Mouse (Mus musculus): ENCODE results near the gene Ncbp1.

Ncbp1 gene

DNA sequence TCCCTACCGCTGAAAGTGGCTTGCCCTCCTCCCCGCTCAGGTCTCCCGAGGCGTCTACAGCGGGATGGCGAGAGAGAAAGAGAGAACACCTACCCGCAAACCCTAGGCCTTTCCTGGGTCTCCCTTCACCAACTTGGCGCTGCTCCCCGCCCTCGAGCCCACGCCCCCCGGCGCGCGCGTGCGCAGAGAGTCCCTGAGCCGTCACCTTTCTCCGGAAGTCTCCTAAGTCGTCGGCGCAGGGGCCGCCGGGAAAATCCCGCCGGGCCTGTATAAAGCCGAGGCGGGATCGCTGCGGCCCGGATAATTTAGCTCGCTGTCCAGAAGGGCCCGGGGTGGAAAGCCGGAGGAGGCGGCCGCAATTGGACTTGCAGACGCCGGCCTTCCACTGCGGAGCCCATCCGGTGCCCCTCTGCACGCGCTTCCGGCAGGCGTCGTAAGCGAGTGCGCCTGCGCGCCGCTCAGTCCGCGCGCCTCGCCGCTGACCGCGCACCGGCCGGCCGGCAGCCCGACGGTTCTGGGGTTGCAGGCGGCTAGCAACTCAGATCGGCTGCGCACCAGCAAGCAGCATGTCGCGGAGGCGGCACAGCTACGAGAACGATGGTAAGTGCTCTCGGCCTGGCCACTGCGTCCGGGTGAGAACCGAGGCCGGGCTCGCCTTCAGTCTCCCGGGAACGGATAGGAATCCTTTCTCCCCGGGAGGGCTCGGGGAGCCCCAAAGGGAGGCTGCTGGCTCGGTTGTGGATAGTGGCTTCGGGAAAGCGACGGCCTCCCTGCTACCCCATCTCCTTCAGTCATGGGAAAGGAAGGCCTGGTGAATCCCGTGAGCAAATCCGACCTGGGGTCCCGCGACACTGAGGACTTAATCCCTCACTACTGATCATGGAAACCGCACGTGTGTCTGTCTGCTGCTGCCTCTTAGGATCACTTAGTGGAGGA lies at the start of gene Ncbp1, which contains the start of gene Tstd2:
Gene Ncbp1 (plus strand): TSS at position 327 of the 936 bp plus-strand sequence.
Gene Tstd2 (minus strand): TSS at position 408 of the 936 bp plus-strand sequence.
- peak; percentile 87 for DNase-seq (ENCODE audit: low spot score)

DNA sequence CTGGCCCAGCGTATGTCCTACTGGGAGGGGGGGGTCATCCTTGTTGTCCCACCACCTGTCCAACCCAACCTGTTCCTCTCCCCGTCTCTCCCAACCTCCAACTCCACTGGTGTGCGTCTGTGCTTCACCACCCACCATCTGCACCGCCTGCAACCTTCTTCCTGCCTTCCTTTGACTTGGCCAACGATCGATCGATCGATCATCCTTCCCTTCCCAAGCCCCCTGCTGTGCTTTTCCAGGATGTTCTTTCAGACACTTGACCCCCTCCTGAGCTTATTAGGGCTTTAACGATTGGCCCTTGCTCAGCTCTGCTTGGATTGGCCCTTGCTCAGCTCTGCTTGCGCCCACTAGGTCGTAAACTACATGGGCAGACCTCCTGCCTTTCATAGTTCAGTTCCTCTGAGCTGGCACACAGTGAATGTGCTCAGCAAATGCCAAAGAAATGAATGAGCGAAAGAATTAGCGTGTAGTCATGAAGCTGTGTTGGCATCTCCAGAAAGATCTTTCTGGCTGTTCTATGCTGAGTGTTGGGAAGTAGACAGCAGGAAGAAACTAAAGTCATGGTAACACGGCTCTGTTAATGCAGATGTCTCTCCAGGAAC lies 48.8 kb upstream of the Ncbp1 start:
- DNase-seq (ENCODE audit: low spot score), result no peak

- DNase-seq (ENCODE audit: low spot score), result no peak
These were observed 45.9 kb upstream of the Ncbp1 start for GRCm38 (mm10) chr4:46092429-46093076.

DNA sequence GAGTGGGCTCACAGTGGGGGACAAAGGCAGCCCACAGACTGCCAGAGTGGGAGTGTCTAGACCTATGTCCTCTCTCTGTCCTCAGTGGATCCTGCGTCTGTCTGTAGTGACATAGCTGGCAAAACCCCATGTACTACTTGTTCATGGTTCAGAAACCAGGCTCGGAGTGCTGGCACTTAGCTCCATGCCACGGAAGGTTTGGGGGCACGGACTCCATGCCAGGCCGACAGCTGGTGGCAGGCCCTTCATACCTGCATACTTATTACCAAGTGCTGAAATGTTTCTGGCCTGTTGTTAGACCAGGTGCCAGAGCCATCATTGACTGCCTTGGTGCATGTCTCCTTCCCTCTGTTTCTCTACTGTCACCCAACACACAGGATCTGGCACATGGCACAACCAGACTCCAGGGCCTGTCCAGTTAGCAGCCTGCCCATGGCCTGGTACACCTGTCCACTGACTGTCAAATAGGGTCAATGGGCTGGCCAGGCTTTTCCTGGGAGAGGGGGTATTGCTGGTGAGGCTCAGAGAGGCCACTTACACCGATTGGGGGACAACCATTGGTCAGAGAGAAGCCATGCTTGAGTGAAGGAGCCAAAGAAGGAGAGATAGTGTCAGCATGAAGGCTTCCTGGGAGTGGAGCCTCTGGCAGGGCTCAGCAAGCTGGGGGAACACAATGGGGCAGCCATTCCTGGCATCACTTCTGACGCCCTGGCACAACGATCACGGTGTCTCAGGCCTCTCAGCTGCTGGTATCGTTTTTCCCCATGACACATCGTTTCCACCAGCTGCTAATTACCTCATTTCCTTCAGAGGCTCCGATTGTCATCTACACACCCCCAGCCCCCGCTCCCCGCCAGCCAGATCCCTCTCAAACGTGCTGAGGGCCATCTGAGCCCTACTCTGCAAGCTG lies 43.2 kb upstream of the Ncbp1 start:
- peak; percentile 71 for DNase-seq (ENCODE audit: low spot score)

DNA sequence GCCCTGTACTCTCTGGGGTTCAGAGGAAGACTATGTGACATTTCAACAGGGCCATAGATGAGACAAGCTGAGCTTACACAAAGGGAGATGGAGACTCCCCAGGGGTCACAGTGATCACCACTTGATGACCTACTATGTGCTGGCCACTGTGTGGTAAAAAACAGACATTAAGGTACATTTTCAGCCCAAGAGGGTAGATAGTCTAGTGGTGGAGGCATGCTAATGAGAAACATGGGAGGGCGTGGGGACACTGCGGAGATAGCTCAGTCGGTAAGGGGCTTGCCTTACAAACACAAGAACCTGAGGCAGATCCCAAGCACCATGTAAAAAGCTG lies 42.6 kb upstream of the Ncbp1 start:
- no peak for DNase-seq (ENCODE audit: low spot score)

DNA sequence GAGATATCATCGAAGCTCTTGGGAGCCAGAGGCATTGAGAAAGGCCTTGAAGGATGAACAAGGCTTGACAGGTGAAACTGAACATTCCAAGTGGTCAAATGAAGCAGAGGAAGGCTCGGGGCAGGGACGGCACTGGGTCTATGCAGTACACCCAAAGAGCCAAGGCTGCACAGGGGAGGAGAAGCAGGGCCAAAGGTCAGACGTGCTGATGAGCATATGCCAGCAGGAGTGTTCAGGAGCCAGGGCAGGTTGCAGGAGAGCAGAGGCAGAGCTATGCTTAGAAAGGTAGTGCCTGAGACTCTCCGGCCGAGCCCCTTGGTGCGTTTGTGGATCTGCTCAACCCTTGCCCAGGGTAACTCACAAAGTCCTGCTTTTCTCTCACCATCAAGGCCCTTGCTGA lies 41.9 kb upstream of the Ncbp1 start:
- DNase-seq (ENCODE audit: low spot score), result no peak

DNA sequence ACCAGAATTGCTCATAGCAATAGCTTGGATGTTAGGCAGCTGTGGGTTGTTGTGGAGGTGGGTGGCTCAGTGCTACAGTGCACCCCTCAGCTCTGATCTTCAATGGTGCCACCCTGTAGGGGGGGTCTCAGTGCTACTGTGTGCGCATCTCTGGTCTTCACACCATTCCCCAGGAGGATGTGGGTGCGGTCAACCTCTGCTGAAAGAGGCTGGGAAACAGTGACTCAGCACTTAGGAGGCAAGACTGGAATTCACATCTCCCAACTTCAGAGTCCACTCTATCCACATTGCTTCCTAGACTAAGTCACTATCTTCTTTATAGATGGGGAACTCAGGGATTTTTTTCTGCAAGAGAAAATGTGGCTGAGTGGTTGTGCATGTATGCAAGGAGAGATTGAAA lies 40.8 kb upstream of the Ncbp1 start:
- DNase-seq (ENCODE audit: low spot score), result no peak

GRCm38 (mm10) chr4:46099132-46099531 lies 39.3 kb upstream of the Ncbp1 start:
- DNase-seq (ENCODE audit: low spot score), result no peak

- no peak for DNase-seq (ENCODE audit: low spot score)
These were observed 37.9 kb upstream of the Ncbp1 start for GRCm38 (mm10) chr4:46100539-46100938.

- no peak for DNase-seq (ENCODE audit: low spot score)
These were observed 37.2 kb upstream of the Ncbp1 start for GRCm38 (mm10) chr4:46101211-46101711.

GRCm38 (mm10) chr4:46102078-46102769 lies 36.2 kb upstream of the Ncbp1 start:
- no peak for DNase-seq (ENCODE audit: low spot score)

- no peak for DNase-seq (ENCODE audit: low spot score)
These were observed 28.3 kb upstream of the Ncbp1 start for GRCm38 (mm10) chr4:46110084-46110483.

DNA sequence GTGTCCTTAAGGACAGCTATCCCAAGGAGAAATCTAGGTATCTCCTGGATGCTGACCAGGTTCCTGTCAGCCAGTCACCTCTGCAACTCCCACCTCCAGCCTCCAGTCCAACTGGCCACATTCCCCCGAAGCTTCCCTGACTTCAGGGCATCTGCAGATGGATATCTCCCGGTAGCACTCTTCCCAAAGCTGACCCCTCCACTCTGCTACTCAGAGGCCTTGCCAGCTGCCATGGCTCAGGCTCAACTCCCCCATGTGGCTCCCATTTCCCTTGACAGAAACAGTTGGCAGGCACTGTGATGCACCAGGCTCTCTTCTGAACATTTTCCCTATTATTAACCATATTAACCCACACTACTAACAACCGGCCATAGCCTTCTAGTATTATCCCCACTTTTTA lies 27.1 kb upstream of the Ncbp1 start:
- no peak for DNase-seq (ENCODE audit: low spot score)

DNA sequence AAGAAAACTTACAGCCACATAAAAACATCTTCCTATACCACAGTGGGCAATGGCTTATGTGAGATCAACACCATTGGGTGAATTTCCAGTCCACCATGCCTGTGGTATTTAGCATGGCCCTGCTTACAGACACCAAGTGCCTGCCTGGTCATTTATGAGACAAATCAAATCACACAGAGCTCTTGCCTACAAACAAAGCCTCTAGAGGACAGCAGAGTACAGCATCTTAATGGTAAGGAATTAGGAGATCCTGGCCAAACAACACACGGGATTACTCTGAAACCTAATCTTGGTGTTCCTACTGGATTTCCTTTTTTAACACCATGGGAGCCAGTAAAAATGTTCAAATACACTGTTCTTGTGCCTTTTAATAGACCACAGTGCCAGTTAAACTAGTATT lies 23.1 kb upstream of the Ncbp1 start:
- no peak for DNase-seq (ENCODE audit: low spot score)

GRCm38 (mm10) chr4:46116544-46117175 lies 21.8 kb upstream of the Ncbp1 start:
- DNase-seq (ENCODE audit: low spot score), result no peak

DNA sequence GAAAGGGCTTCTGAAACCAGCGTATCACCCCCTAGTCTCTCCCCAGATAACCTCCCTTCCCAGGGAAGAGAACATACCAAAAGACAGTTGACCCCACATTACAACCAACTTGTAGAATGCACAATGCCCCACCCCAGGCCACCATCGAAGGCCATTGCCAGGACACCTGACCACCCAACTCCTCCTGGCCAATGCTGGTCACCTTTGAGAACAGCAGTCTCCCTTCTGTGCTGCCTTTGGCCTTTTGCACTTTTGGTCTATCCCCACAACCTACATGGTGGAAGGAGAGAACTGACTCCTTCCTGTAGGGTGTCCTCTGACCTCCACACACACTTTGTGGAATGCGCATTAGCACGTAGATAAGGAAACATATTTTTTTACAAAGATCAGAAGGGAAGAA lies 20.9 kb upstream of the Ncbp1 start:
- DNase-seq (ENCODE audit: low spot score), result no peak

GRCm38 (mm10) chr4:46119514-46120094 lies 18.8 kb upstream of the Ncbp1 start:
- DNase-seq (ENCODE audit: low spot score), result no peak

GRCm38 (mm10) chr4:46120767-46121166 lies 17.6 kb upstream of the Ncbp1 start:
- no peak for DNase-seq (ENCODE audit: low spot score)

- no peak for DNase-seq (ENCODE audit: low spot score)
These were observed 15.1 kb upstream of the Ncbp1 start for GRCm38 (mm10) chr4:46123358-46123757.

GRCm38 (mm10) chr4:46126541-46126940 lies 11.9 kb upstream of the Ncbp1 start:
- peak; percentile 73 for DNase-seq (ENCODE audit: low spot score)
